Mouse (Mus musculus) thymus, adult 2 months (tissue): ENCODE results near the gene Gsta1. TPM values are rescaled to one million over a fixed set of nuclear protein-coding genes. Genes with fewer than 3 reads are reported as not detected.
"Not testable (repeated sequence)": the region's sequence is repeated elsewhere in the genome, so short reads cannot be mapped to it uniquely, and the experiment has no call there.

Experiments
- DNase-seq: peaks from one replicate; pipeline ENCODE4 v3.0.0; 2021
- H3K27ac ChIP-seq: fragments of 200-500 bp; 2 replicates; pipeline ENCODE4 v1.5.1; 2012; ENCODE audit warnings: low read length, control low read depth; ENCODE audit not compliant: control insufficient read depth, insufficient read depth
- H3K27me3 ChIP-seq: fragments of 200-500 bp; 2 replicates; pipeline ENCODE4 v1.6.1; 2012; ENCODE audit warnings: mild to moderate bottlenecking, low read length, moderate library complexity, mixed read lengths; ENCODE audit not compliant: control insufficient read depth, insufficient read depth
- H3K36me3 ChIP-seq: fragments of 200-500 bp; 2 replicates; pipeline ENCODE4 v1.6.1; 2012; ENCODE audit warnings: mild to moderate bottlenecking, low read length, moderate library complexity; ENCODE audit not compliant: control insufficient read depth, insufficient read depth
- H3K4me1 ChIP-seq: fragments of 200-500 bp; replicated peaks from 2 replicates; pipeline ENCODE4 v1.6.1; 2012; ENCODE audit warnings: low read length; ENCODE audit not compliant: control insufficient read depth, insufficient read depth
- H3K4me3 ChIP-seq: fragments of 200-500 bp; 2 replicates; pipeline ENCODE4 v1.5.1; 2012; ENCODE audit warnings: mild to moderate bottlenecking, low read length, control low read depth, moderate library complexity; ENCODE audit not compliant: control insufficient read depth, insufficient read depth
- CTCF ChIP-seq: fragments of 200-500 bp; IDR thresholded peaks from 2 replicates; pipeline ENCODE4 v1.5.1; 2012; ENCODE audit warnings: mild to moderate bottlenecking, control low read depth, low read length, moderate library complexity, borderline replicate concordance; ENCODE audit not compliant: control insufficient read depth, poor library complexity, insufficient read depth; ENCODE audit errors: extremely low read depth
- POLR2A ChIP-seq: fragments of 200-500 bp; IDR thresholded peaks from 2 replicates; pipeline ENCODE4 v1.6.1; 2012; ENCODE audit warnings: mild to moderate bottlenecking, low read length, control low read depth, moderate library complexity; ENCODE audit not compliant: control insufficient read depth, poor library complexity, insufficient read depth; ENCODE audit errors: extremely low read depth
- WGBS: fragments of 180-500 bp; shearing (Covaris S2); methylation state at CpG from one replicate; pipeline ENCODE4 v1.1.7; 2018; 5-methylcytosine and 5-hydroxymethylcytosine counted together
- polyA plus RNA-seq: library from polyadenylated mRNA; depleted of rRNA; stranded (reverse); fragments of >200 nt; gene quantifications from 2 replicates; pipeline ENCODE4 v1.2.3, GENCODE M21; 2012; rRNA removed

Gsta1 gene
- polyA plus RNA-seq: 0.64 and 0.82 TPM in 2 replicates

- not testable (repeated sequence) for DNase-seq, H3K27ac ChIP-seq, H3K36me3 ChIP-seq, H3K4me3 ChIP-seq, H3K27me3 ChIP-seq, H3K4me1 ChIP-seq
- 100% methylated on average over 2 of the region's 3 CpGs for WGBS
These were observed at the start of gene Gsta1 for GRCm38 (mm10) chr9:78230461-78230860. Gsta1 (plus strand) TSS chr9:78230656.

- DNase-seq, H3K27me3 ChIP-seq, H3K4me1 ChIP-seq, H3K27ac ChIP-seq, H3K36me3 ChIP-seq, H3K4me3 ChIP-seq: not testable (repeated sequence)
- WGBS: 97% methylated on average over 5 of the region's 7 CpGs
These were observed 48.0 kb upstream of the Gsta1 start, which contains the start of gene Gsta4 for GRCm38 (mm10) chr9:78182474-78182873. Gsta4 (plus strand) TSS chr9:78182774.

DNA sequence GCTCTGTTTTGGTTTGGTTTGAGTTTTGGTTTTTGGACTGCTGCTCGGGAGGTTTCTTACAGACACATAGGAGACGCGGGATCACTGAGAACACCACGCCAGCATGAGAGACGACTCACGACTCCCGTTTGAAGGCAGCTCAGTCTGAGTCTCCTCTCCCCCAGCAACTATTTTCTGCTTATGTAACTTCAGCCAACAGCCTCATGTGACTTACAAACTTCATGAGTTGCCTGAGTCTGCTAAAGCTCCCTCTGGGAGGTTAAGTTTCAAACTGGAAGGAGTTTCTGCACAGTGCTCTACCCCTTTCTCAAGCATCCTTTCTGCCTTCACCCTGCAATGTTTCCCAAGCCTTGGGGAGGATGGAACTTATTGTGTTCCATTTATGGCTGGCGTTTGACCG lies 44.8 kb upstream of the Gsta1 start:
- Histone ChIP-seq H3K27me3 (no peaks in the 10 kb centered on the region), H3K36me3 (no peaks in the 10 kb centered on the region), H3K27ac (no peak overlapping the region), H3K4me3 (no peak overlapping the region), H3K4me1 (no peaks in the 10 kb centered on the region)
- 87% methylated on average over 9 of the region's 9 CpGs for WGBS
- TF ChIP-seq CTCF: no peak
- TF ChIP-seq POLR2A: no peak
- no peak for DNase-seq

DNA sequence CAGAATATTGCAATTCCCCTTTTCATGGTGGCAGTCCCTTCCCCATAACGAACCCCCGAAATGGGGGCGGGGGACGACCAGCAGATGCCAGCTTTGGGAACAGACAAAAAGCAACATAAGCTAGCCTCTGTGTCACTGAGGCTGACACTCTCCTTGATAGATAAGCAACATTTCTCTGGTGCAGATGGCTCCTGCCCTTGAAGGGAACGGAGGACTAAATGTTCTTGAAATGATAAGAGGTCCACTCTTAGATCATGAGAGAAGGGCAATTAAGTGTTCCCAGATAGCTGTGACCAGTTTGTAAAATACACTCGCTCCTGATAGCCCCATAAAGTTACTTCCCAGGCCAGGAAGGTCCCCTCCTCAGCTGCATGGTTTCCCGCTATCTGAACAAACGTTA lies 41.5 kb upstream of the Gsta1 start:
- Histone ChIP-seq H3K4me1 (peaks cover 5% of the 10 kb centered on the region), H3K27me3 (no peaks in the 10 kb centered on the region), H3K27ac (no peak overlapping the region), H3K36me3 (no peaks in the 10 kb centered on the region), H3K4me3 (no peak overlapping the region)
- WGBS: 92% methylated on average over 8 of the region's 8 CpGs
- DNase-seq: no peak
- TF ChIP-seq CTCF (no peak), POLR2A (no peak)

GRCm38 (mm10) chr9:78190651-78191634 lies 39.5 kb upstream of the Gsta1 start:
- DNase-seq: no peak

DNA sequence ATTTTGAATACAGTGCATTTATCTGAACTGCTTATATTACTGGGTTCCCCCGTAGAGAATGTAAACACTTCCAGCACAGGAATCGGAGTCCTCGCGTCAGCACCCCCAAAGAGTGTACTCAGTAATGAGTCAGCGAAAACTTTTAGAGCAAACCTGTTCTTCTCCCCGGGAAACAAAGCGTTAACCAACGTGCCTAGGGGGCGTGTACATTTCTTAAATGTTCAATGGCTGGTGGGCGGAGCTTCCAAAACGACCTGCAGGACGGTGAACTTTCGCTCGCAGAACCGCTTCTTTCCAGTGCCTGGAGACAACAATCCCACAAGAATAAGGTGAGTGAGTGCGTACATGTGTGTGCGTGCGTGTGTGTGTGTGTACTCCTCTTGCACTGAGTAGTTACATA lies 38.7 kb upstream of the Gsta1 start:
- no peaks in the 10 kb centered on the region for H3K36me3 ChIP-seq
- WGBS: 2% methylated on average over 18 of the region's 18 CpGs
- H3K27me3 ChIP-seq: no peaks in the 10 kb centered on the region
- TF ChIP-seq CTCF (no peak), POLR2A (no peak)
- DNase-seq: peak; percentile 74
- peak overlapping the region; percentile 20 for H3K4me3 ChIP-seq
- H3K27ac ChIP-seq: no peak overlapping the region
- H3K4me1 ChIP-seq: peaks cover 5% of the 10 kb centered on the region

More at GRCm38 (mm10) chr9:78190651-78191634, 39.5 kb upstream of the Gsta1 start:
- Histone ChIP-seq H3K4me1 (peaks cover 5% of the 10 kb centered on the region), H3K27me3 (no peaks in the 10 kb centered on the region), H3K36me3 (no peaks in the 10 kb centered on the region), H3K4me3 (no peak overlapping the region), H3K27ac (no peak overlapping the region)
- 30% methylated on average over 19 of the region's 19 CpGs for WGBS
- no peak for TF ChIP-seq CTCF
